Mouse (Mus musculus) lung, adult 2 months (tissue): ENCODE data around the gene Adamts15.

Experiments used
- CTCF ChIP-seq: fragments of 200-500 bp; IDR thresholded peaks from 2 replicates; pipeline ENCODE4 v1.5.1; 2011; ENCODE audit warnings: mild to moderate bottlenecking, low read length, control low read depth; ENCODE audit not compliant: insufficient read depth
- POLR2A ChIP-seq: fragments of 200-500 bp; IDR thresholded peaks from 2 replicates; pipeline ENCODE4 v1.6.1; 2011; ENCODE audit warnings: low read depth, mild to moderate bottlenecking, control low read depth, low read length, borderline replicate concordance; ENCODE audit errors: extremely low read depth

GRCm38 (mm10) chr9:30905861-30906260, 16.4 kb downstream of the Adamts15 start:
- TF ChIP-seq POLR2A, result no peak
- TF ChIP-seq CTCF, result no peak
